Mouse (Mus musculus) megakaryocyte, embryonic 14.5 days (primary cell): ENCODE measurements around the gene Ncapg.

Source experiments
- FLI1 ChIP-seq: IDR thresholded peaks from 2 replicates; pipeline ENCODE4 v1.6.1; 2012; ENCODE audit warnings: low read length, inconsistent platforms, mixed read lengths
- GATA1 ChIP-seq: IDR thresholded peaks from 3 replicates; pipeline ENCODE4 v1.6.1; 2012; ENCODE audit warnings: mixed read lengths, low read length, inconsistent platforms, borderline replicate concordance

DNA sequence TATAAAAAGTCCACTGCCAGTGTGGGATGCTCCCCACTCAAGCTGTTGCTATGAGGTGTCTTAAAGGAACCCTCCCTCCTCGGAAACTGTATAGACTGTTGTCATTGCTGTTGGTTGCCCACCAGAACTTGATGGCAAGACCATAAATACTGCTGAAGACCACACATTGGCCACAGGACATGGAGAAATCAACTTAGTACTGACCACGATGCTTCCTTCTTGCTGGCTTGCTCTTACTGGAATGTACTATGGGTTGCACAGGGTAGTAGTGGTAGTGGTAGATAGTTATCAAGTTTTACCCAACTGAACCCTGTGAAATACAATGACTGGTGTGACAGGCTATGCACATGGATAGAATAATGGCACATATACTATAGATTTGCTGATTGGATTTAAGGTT, 37.1 kb downstream of the Ncapg start:
- TF ChIP-seq GATA1, result no peak
- no peak for TF ChIP-seq FLI1
